Mouse (Mus musculus): ENCODE measurements around the gene Jazf1. TPM values are rescaled to one million over a fixed set of nuclear protein-coding genes. Genes with fewer than 3 reads are reported as not detected.

Gene Jazf1
- total and polyA plus RNA-seq, 3 experiments = not detected

- Histone ChIP-seq H3K27ac (ENCODE audit: control insufficient read depth, low read depth, low read length) (no peak overlapping the region), H3K4me3 (ENCODE audit: control insufficient read depth in 1 of 2, insufficient read depth in 1 of 2, low read depth in 2 of 2, low read length in 2 of 2) (no peak overlapping the region), H3K79me2 (ENCODE audit: control insufficient read depth, insufficient read depth, low read length, poor library complexity) (no peaks in the 10 kb centered on the region), H3K9me3 (replicated peaks; ENCODE audit: insufficient read depth, low read length) (no peaks in the 10 kb centered on the region), H3K27me3 (ENCODE audit: control insufficient read depth in 1 of 2, insufficient read depth in 2 of 2, low read length in 2 of 2) (no peaks in the 10 kb centered on the region), H3K9ac (ENCODE audit: control insufficient read depth, low read depth, low read length, poor library complexity, severe bottlenecking) (no peak overlapping the region), H3K36me3 (ENCODE audit: control insufficient read depth in 1 of 2, insufficient read depth in 2 of 2, low read length in 2 of 2) (no peaks in the 10 kb centered on the region), H3K4me1 (ENCODE audit: control insufficient read depth in 1 of 2, insufficient read depth in 2 of 2, low read length in 2 of 2) (no peaks in the 10 kb centered on the region)
- TF ChIP-seq TCF12 (IDR thresholded peaks at IDR 0.05; ENCODE audit: low read depth, low read length) (no peak), TBP (IDR thresholded peaks at IDR 0.05; ENCODE audit: low read depth, low read length) (no peak), ZMIZ1 (IDR thresholded peaks at IDR 0.05; ENCODE audit: low read depth, low read length) (no peak), MXI1 (IDR thresholded peaks at IDR 0.05; ENCODE audit: low read depth, low read length) (no peak), KAT2A (conservative IDR thresholded peaks at IDR 0.05; ENCODE audit: low read depth, low read length) (no peak), UBTF (IDR thresholded peaks at IDR 0.05; ENCODE audit: borderline replicate concordance, insufficient read depth, low read depth, low read length) (no peak), TAL1 (IDR thresholded peaks at IDR 0.05; ENCODE audit: low read length) (no peak), GABPA (IDR thresholded peaks at IDR 0.05; ENCODE audit: low read depth, low read length) (no peak), EP300 (IDR thresholded peaks at IDR 0.05; ENCODE audit: low read depth in 1 of 2, low read length in 2 of 2) (no peak), POLR2A (IDR thresholded peaks at IDR 0.05; ENCODE audit: control insufficient read depth in 1 of 2, insufficient read depth in 1 of 2, low read depth in 1 of 2, low read length in 2 of 2, poor library complexity in 1 of 2) (no peak), ZKSCAN1 (IDR thresholded peaks at IDR 0.05; ENCODE audit: low read depth, low read length) (no peak), NELFE (IDR thresholded peaks at IDR 0.05; ENCODE audit: low read depth, low read length) (no peak), MAZ (IDR thresholded peaks at IDR 0.05; ENCODE audit: low read depth, low read length) (no peak), USF2 (IDR thresholded peaks at IDR 0.05; ENCODE audit: borderline replicate concordance in 1 of 2, insufficient read depth in 1 of 2, low read depth in 1 of 2, low read length in 2 of 2) (no peak), USF1 (IDR thresholded peaks at IDR 0.05; ENCODE audit: low read depth, low read length) (no peak)
- DNase-seq (ENCODE audit: low read depth, low spot score) = no peak
Observed at GRCm38 (mm10) chr6:52775956-52776355, 292.5 kb downstream of the Jazf1 start.

- no peak for TF ChIP-seq POLR2A (IDR thresholded peaks at IDR 0.05; ENCODE audit: control insufficient read depth in 1 of 2, insufficient read depth in 1 of 2, low read depth in 1 of 2, low read length in 2 of 2, poor library complexity in 1 of 2)
- TF ChIP-seq ZNF384 (IDR thresholded peaks at IDR 0.05; ENCODE audit: low read depth, low read length) = no peak
- no peak for TF ChIP-seq NELFE (IDR thresholded peaks at IDR 0.05; ENCODE audit: low read depth, low read length)
- TF ChIP-seq GATA1 (IDR thresholded peaks at IDR 0.05; ENCODE audit: low read depth, low read length) = no peak
- no peak for TF ChIP-seq KAT2A (conservative IDR thresholded peaks at IDR 0.05; ENCODE audit: low read depth, low read length)
- no peak for TF ChIP-seq CHD1 (IDR thresholded peaks at IDR 0.05; ENCODE audit: low read depth, low read length)
- no peak for TF ChIP-seq MYB (IDR thresholded peaks at IDR 0.05; ENCODE audit: low read depth, low read length)
- H3K36me3 ChIP-seq (ENCODE audit: control insufficient read depth in 1 of 2, insufficient read depth in 2 of 2, low read length in 2 of 2) = no peaks in the 10 kb centered on the region
- H3K4me1 ChIP-seq (ENCODE audit: control insufficient read depth in 1 of 2, insufficient read depth in 2 of 2, low read length in 2 of 2) = no peaks in the 10 kb centered on the region
- no peak overlapping the region for H3K9ac ChIP-seq (ENCODE audit: control insufficient read depth, low read depth, low read length, poor library complexity, severe bottlenecking)
- H3K27me3 ChIP-seq (ENCODE audit: control insufficient read depth in 1 of 2, insufficient read depth in 2 of 2, low read length in 2 of 2) = no peaks in the 10 kb centered on the region
- no peak for DNase-seq (ENCODE audit: low read depth, low spot score)
- H3K27ac ChIP-seq (ENCODE audit: control insufficient read depth, low read depth, low read length) = no peak overlapping the region
- no peak overlapping the region for H3K4me3 ChIP-seq (ENCODE audit: control insufficient read depth in 1 of 2, insufficient read depth in 1 of 2, low read depth in 2 of 2, low read length in 2 of 2)
- H3K9me3 ChIP-seq (replicated peaks; ENCODE audit: insufficient read depth, low read length) = no peaks in the 10 kb centered on the region
- H3K79me2 ChIP-seq (ENCODE audit: control insufficient read depth, insufficient read depth, low read length, poor library complexity) = no peaks in the 10 kb centered on the region
Observed at GRCm38 (mm10) chr6:52775350-52775749, 293.1 kb downstream of the Jazf1 start.
